Mouse (Mus musculus) spleen, postnatal 36 days (tissue): ENCODE results near the gene Stat6.

ENCODE experiments used
- DNase-seq, 2 experiments: peaks; one replicate each; pipeline ENCODE4 v3.0.0; 2022; ENCODE audit warnings: low spot score in 2 of 2, mixed read lengths in 1 of 2

Gene Stat6

DNA sequence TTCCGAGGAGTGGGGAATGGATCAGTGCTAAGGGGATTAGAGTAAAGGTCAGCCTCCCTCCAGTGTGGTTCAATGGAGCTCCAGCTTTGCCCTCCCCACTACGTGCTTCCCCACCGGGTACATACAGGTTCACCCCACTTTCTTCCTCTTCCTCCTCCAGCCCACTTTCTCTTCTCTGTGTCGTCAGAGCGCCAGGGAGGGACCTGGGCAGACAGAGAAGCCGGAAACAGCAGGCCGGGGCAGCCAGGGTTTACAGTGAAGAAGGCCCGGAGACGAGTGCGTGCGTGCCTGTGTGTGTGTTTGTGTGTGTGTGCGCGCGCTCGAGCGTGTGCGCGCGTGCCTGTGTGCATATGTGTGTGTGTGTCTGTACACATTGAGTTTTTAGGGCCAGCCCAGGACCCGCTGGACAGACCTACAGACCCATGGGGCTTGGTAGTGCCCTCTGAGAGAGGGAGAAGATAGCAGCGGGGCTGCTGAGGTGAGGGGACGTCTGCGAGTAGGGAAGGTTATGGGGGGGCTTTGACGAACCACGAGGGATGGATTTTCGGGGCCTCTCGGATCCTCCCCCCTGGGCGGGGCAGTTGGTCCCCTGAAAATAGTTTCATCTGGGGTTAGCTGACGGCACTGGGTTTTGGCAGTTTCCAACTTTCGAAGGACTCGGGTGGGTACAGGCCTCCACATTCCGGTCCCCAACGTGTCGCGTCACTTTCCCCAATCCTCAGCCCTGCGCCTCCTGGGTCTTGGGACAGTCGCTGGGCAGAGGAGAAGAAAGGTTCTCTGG, at the start of gene Stat6:
Gene Stat6 (plus strand): TSS at position 215 of the 781 bp plus-strand sequence.
- peak; percentile 93 for DNase-seq

DNA sequence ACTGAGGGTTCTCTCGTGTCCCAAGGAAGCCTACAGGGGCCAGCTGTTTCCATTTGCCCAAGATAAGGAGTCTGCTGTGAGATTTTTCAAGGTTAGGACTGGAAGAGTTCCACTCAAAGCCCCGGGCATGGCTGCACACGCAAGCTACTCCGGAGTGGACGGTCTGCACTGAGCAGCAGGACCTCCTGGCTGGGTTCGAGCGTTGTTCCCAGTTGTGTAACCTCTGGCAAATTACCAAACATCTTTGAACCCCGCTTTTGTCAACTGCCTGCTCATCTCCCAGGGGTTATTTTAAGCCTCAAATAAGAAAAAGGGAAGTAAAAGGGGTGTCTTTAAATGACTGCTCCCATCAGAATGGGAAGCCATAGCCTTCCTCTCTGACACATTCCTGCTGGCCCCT, 48.4 kb upstream of the Stat6 start:
- DNase-seq = peak in 1 of 2 experiments; percentile 36

DNA sequence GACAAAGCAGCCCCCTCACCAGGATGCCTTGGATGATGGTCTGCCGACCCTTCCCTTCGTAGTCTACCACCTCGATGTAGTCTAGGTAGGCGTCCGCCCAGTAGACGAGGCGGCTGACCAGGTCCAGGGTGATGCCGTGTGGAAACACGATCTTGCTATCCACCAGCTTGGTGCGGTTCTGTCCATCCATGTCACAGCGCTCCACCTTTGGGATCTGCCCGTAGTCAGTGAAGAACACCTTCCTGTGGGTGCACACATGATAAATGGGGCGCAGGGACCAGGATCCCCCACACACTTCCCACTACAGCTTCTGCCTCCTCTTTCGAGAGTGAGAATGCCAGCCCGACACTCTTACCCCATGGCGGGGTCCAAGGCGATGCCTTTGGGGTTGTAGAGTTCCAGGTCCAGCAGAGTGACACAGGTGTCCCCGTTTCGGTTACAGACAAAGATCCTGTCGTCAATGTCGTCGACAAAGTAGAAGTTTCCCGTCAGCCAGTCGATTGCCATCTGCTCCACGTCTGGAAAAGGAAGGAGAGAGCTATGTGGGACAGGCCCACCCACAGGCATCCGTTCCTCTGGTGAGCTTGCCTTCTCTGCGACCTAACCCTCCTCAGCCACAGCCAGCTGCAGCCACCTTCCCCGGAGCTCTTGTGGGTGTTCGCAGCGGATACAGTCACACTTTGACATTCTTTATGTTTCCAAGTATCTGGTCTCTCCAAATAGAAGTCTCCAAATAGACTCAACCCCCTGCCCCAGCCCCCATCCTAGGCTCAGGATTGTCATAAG, 47.7 kb upstream of the Stat6 start:
- no peak for DNase-seq

DNA sequence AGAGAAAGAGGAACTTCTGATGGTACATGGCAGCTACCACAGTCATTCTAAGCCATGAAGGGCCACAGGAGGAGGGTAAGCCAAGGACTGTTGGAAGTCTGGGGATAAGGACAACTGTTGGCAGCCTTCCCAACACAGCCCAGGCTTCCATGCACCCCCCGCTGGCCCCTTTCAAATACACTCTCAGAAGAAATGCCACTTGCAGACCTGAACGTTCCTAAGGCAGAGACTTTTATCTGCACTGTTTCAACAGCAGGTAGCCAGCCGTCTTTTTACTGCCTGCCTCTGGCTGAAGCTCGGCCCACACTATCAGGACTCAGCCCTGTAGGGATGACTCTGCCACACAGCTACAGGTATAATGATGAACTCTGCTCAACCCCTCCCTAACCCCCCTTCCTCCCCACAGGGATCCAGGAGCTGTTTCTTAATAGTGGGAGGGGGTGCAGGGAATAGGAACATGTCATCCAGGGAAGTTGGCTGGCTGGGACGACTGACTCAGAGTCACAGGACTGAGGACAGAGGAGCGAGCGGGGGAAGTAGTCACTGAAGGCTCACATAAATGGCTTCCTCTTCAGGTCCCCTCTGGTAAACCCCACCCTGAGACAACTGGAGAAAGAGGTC, 46.4 kb upstream of the Stat6 start:
- DNase-seq = no peak

DNA sequence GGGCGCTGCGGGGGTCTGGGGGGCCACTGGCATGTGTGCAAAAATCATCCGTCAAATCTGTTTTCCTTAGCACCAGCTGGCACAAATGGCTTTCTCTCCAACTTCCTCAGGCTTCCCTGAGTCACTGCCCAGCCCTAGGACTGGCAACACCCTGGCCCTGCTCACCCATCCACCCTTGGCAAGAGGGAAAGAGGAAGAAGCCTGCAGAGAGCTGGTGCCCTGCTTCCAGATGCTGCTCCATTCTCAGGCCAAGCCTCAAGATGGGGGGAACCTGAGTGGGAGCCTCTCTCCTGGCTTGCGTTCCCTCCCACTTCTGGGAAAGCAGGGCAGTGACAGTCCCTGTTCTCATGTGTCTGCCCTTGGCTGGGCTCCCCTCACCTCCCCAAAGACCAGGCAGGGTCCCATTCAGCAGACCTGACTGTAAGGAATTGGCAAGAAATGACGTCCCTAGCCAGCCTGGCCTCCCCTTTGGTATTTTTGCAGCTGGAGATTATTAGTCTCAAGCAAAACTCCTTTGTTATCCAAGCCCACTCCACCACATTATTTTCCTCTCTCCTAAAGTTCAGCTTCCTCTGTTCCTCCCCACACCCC, 45.4 kb upstream of the Stat6 start:
- DNase-seq = no peak

DNA sequence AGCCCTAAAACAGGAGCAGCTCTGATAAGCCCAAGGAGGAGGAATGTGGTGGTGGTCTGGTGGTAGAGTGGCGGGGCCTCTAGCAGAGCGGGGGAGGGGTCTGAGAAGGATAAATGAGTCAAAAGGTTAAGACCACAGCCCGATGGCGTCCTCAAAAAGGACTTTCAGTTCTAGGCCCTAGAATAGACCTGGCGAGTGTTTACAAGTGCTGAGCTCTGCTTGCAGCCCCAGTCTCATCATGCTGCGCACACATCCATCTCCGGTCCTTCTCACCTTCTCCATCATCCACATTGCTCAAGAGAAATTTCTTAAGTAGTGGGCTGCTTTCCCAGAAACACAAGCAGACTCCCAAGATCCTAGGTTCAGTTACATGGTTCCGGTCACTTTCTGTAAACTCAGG, 44.2 kb upstream of the Stat6 start:
- DNase-seq = no peak

DNA sequence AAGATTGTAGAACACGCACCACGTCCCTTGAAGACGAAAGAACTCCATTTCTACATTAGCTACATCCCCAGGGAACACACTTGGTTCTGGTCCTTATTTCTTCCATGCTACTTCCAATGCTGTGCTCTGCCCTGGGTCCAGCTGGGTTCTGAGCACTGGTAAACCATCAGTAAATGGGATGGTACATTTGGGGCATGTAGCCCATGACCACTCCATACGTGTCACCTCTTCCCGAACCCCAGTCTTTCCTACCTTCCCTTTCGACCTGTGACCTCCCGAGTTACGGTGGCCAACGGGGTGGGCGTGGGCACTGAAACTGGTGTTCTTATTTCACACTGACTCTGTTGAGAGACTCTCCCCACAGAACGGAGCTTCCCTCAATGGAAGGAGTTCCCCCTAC, 43.5 kb upstream of the Stat6 start:
- no peak for DNase-seq

DNA sequence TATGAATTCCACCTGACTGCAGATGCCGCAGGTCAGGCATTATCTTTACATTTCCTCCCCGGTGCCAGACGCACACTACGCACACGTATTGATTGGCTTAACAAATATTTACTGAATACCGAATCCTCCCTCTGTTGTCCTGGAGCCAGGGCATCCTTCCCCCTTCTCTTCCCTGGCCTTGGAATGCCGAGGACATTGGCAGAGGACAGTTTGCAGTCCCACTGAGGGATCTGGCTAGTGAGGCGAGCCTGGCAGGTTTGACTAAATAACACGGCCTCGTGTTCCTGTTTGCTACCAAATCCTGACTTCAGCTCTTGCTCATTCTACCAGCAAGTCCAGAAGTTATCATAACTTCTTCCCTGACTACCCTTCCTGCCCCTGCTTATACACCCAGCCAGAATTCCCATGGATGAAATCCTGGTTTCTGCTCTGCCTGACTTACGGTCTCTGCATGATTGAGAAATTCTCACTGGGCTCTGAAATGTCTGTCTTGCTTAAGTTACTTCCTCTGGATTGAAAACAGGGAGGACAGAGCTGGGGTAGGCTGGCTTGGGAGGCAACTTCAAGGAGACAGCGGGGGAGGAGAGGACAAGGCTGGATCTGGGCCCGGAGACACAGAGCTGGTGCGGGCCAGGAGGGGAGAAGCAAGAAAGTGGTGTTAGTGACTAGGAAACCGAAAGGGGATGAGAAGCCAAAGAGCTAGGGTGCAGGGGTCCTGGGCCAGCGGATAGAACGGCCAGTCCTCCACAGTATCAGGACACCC, 42.8 kb upstream of the Stat6 start:
- DNase-seq = peak in 1 of 2 experiments; percentile 29

DNA sequence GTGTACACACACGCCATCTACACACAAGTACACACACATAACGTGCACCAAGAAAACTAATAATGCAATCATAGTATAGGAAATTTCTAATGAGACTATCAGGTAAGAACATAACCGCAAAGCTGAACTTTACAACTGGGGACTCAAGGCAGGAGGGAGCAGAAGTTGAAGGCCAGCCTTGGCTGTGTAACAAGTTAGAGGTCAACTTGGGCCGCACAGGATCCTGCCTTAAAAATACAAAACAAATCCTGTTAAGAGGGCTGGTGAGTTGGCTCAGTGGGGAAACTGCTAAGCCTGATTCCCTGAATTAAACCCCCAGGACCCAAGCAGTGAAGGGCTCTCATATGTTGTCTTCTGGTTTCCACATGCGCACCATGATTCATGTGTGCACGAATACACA, 40.6 kb upstream of the Stat6 start:
- DNase-seq = no peak

DNA sequence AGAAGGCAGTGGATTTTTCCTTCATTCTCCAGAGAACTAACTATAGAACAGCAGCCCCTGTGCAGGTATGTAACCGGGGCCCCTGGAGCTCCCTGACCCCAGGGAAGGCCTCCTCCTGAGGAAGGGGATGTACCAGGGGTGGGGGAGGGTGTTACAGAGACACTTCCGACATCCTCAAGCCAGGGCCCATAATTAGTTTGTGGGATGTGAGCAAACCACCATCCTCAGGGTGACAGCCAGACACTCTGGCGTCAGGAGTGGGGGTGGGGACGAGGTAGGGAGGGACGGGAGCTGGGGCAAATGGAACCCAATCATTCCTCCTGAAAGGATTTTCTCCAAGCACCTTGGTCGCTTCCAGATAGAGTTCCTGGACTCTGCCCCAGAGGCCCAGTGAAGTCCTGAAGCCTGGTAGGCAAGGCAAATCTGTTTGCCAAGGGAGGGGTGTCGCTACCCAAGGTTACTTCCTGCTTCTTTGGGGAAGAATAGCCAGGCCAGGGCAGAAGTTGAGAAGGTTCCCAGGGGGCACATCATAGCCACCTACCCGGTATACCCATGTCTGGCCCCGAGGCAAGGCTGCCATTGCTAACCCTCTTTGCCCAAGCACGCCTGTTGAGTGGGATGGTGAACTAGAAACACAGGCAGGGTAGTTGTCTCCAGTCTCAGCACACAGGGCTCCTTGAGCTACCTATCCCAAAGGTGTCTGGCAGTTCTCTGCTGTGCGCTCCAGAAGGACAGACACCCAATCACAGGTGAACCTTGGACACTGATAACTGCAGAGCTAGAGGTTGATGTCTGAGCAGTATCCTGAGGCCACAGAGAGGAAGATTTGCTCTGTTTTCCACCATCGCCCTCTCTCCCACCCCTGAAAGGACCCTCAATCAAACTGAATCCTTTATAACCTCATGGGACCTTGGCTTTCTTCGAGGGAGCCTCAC, 39.1 kb upstream of the Stat6 start:
- peak; percentile 44 to 49 for DNase-seq

DNA sequence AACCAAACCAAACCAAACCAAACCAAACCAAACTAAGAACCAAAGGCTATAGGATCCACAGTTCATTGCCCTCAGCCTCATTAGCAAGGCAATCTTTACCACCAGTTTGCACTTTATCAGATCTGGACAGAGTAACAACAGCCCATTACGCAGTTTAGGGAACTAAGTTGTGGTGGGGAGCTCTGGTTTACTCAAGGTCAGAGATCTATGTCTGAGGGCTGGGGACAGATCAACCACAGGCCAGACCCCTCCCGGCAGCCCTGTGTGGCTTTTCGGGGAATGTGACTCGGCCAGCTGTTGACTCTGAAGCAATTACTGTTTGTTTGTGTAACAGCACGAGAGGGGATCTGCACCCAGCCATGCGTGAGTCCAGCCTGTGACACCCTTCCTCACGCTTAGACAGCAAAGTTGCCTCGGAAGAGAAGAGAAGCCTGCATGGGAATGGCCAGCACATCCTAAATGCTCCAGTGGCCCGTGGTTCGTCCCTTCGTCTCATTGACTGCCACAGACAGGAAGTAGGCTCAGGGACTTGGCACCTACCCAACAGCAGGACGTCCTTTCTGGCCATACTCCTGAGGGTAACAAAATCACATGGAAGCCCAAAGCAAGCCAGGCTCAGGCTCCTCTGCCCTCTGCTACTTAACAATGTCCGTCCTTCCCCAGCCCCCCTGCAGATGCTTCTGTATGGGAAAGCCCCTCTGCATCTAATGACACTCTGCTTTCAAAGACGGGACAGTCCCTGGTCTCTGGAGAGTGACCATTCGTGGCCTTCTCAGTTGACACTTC, 38.1 kb upstream of the Stat6 start:
- peak; percentile 55 to 58 for DNase-seq

DNA sequence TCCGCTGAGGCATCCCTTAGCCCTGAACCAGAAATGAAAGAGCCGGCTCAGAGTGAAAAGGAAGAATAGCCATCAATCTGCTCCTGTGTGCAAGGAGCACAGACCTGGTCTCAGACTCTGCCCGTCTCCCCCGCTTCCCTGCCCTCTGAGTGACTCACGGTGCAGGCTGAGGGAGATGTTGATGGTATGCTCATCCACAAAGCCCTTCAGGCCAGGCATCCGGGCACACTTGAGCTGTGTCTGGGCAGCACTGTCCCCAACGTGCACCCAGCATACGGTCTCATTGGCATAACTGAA, 37.6 kb upstream of the Stat6 start:
- DNase-seq = no peak

DNA sequence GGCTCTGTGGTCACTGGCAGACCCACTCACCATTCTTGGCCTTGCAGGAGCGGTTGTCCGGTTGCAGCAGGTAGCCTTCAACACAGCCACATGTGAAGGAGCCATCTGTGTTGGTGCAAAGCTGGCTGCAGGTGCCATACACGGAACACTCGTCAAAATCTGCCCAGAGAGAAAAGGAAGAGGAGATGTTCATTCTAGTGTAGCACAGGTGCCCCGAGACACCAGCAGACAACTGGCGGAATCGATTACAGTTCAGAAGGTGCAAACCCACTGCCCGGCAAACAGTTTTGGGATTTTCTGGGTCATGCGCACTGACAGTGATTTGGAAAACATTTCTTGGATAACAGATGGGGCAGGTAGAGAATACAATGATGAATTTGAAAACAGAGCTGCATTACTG, 37.0 kb upstream of the Stat6 start:
- no peak for DNase-seq

DNA sequence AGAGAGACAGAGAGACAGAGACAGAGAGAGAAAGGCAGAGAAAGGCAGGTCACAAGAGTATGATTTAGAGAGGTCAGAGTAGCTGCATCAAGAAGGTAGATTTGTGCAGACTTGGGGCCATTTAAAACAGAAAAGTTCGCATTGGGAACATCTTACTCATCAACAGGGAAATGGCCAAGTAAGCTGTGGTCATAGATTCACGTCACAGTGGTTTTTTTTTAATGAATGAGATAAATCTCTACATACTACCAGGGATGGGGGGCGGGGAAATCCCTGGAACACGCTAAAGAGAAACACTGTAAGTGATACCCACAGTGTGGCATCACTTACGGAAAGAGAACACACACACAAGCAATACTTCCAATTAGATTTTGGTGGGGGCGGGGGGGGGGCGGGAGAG, 35.7 kb upstream of the Stat6 start:
- no peak for DNase-seq

DNA sequence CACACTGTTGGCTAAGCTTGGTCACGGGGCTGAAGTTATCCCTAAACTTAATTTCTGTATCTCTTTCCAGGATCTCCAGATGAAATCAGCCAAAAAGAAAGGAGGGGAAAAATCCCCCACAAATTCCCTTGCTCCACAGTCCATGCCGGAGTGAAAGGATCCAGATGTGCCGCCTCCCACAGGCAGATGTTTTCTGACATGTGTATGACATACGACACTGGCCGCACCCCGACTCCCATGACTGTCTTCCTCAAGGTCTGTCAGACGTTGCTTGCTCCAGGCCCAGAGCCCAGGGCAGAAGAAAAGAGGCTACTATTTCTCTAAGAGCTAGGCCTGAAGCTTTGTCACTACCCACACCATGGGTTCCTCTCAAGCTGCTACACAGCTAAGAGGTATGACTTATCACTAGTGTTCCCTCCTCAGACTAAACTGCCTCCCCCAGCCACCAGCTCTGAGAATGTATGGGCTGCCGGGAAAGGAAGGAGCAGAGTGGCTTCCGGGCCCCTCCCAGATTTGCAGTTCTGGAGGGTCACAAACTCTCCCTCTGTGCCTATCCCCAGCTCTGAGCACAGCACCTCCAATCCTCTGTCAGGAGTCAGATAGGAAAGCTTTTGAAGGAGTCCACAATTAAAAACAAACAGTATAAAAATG, 33.2 kb upstream of the Stat6 start:
- no peak for DNase-seq

DNA sequence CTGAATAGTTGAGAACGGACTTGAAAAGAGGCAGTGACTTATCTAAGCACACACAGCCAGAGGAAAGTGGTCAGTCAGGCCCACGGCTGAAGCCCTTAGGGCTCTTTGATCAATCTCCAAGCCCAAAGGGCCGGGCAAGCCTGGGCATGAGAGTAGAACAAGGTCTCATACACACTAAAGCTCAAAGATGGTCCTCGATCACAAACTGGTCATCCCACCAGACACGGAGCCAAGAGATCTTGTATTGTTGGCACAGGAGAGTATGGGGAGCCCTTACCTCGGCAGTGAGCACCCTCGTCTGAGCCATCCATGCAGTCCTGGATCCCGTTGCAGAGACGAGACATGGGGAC, 32.7 kb upstream of the Stat6 start:
- no peak for DNase-seq

DNA sequence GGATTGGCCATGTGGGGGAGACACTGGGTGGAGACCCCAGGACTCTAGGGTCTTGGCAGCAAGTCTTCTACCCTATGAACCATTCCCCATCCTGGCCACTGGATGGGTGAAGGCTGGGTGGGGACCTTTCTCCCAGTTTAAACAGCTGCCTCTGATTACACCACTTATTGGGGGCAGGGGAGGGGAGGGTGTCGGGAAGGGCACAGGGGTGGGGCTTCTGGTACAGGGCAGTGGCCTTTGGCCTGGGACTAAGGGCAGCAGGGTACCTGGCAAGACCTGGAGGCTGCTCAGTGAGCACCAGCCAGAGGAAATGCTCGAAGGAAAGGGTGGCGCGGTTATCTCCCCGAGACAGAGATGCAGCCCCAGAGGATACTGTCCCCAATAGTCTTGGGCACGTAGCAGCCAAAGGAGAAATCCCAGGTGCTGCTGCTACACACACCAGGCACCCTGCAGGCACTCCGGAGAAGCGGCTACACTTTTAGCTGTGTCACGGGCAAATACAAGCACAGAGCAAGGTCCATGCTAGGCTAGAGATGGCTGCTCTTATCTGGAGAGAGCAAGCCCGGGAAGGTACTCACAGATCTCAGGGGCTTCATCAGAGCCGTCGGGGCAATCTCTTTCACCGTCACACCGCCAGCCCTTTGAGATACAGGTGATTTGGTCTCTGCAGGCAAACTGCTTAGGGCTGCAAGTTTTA, 30.6 kb upstream of the Stat6 start:
- DNase-seq = no peak

DNA sequence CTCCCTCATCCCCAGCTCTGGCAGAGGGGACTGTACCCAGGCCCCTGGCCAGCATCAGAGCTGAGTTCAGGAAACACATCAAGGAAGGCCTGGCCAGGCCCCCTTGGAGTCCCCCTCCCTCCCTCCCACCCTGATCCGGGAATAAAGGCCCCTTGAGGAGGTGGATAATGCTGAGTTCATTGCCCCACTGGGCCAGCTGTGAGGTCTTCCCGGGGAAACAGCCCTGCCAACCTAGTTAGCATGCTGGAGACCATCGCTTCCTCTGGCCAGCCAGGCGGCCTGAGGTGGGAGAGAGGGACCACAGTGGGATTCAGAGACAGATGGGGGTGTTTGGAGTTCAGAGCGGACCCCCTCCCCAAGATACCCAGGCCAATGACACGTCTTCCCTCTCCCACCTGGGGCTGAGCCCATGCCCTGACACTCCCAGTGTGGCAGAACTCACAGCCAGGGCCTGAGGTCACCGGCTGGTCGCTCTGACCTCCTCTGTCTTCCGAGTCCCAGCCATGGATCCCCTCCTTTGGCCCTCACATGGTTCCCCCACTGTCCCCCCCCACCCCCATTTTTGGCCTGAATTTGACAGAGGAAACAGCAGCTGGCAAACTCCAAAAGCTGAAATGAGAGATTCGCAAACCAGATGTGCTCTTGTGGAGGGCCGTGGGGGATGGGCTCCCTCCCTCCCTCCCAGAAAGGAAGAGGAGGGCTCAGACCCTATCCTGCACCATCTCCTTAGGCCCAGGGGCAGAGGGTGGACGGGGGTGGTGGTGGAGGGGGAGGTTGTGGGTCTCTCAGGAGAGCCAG, 28.4 kb upstream of the Stat6 start:
- DNase-seq = no peak
